Comparison of ENCODE assay signal across 9 mouse cellular contexts in genomic region chr11:32805958-32806357, GRCm38 (mm10). TPM values are rescaled to one million over a fixed set of nuclear protein-coding genes. Genes with fewer than 3 reads are reported as not detected.
DNase-seq lines count a peak whose midpoint lies in the region; ATAC-seq and TF ChIP-seq lines count a peak whose summit lies in the region.
"Had no signal": no experiment of that assay in that cellular context is flagged by ENCODE, and none has a peak within 500 bp of the region (broad histone marks: within the 10 kb centered on the region; RNA-seq: fewer than 3 reads in every experiment).

No protein-coding gene starts in this region.

- H3K36me3 ChIP-seq in liver, embryonic 11.5 days (ENCODE audit: control insufficient read depth, insufficient read depth, low read length): no peaks in the 10 kb centered on the region
- H3K36me3 ChIP-seq in ES-E14 (ENCODE audit: control insufficient read depth, insufficient read depth, low read length, poor library complexity, severe bottlenecking): no peaks in the 10 kb centered on the region
- no peaks in the 10 kb centered on the region for H3K36me3 ChIP-seq in forebrain, embryonic 13.5 days (ENCODE audit: poor library complexity, severe bottlenecking)
- H3K36me3 ChIP-seq in neural tube, embryonic 13.5 days: no peaks in the 10 kb centered on the region
- H3K36me3 ChIP-seq: lung, embryonic 15.5 days had no signal

- no peaks in the 10 kb centered on the region for H3K9me3 ChIP-seq in liver, embryonic 11.5 days (ENCODE audit: control insufficient read depth, low read length)
- no peaks in the 10 kb centered on the region for H3K9me3 ChIP-seq in ES-E14 (ENCODE audit: control insufficient read depth, insufficient read depth, low read depth, low read length)
- H3K9me3 ChIP-seq in forebrain, embryonic 13.5 days (replicated peaks): no peaks in the 10 kb centered on the region
- H3K9me3 ChIP-seq in neural tube, embryonic 13.5 days: no peaks in the 10 kb centered on the region
- H3K9me3 ChIP-seq: lung, embryonic 15.5 days had no signal

- no peak overlapping the region for H3K27ac ChIP-seq in liver, embryonic 11.5 days (ENCODE audit: low read depth, low read length)
- H3K27ac ChIP-seq in ES-E14 (ENCODE audit: insufficient read depth, low read depth, low read length, poor library complexity, severe bottlenecking): no peak overlapping the region
- no peak overlapping the region for H3K27ac ChIP-seq in forebrain, embryonic 13.5 days
- H3K27ac ChIP-seq in neural tube, embryonic 13.5 days (replicated peaks): no peak overlapping the region
- H3K27ac ChIP-seq: lung, embryonic 15.5 days had no signal

- no peak overlapping the region for H3K9ac ChIP-seq in liver, embryonic 11.5 days (ENCODE audit: low read depth, low read length)
- no peak overlapping the region for H3K9ac ChIP-seq in ES-E14 (ENCODE audit: insufficient read depth, low read depth, low read length, poor library complexity, severe bottlenecking)
- H3K9ac ChIP-seq in forebrain, embryonic 13.5 days: no peak overlapping the region
- no peak overlapping the region for H3K9ac ChIP-seq in neural tube, embryonic 13.5 days
- H3K9ac ChIP-seq: lung, embryonic 15.5 days had no signal

- in situ Hi-C loops in ES-E14 (cut with MboI; ENCODE audit: low sequenced_read_pairs in 2 of 2, unreplicated experiment in 2 of 2): no loop called here

- no peaks in the 10 kb centered on the region for H3K27me3 ChIP-seq in liver, embryonic 11.5 days (replicated peaks; ENCODE audit: control insufficient read depth, insufficient read depth, low read length)
- H3K27me3 ChIP-seq in forebrain, embryonic 13.5 days: no peaks in the 10 kb centered on the region
- H3K27me3 ChIP-seq in neural tube, embryonic 13.5 days: no peaks in the 10 kb centered on the region
- H3K27me3 ChIP-seq: lung, embryonic 15.5 days had no signal

- no peak for ATAC-seq in liver, embryonic 11.5 days (replicated peaks; ENCODE audit: low FRiP score)
- ATAC-seq in forebrain, embryonic 13.5 days: peak; percentile 33; the same call in 1 of the 2 replicates
- ATAC-seq in neural tube, embryonic 13.5 days (ENCODE audit: low read depth): peak; percentile 62; the same call in 1 of the 2 replicates

- H3K4me1 ChIP-seq in liver, embryonic 11.5 days (replicated peaks; ENCODE audit: control insufficient read depth, insufficient read depth, low read length): no peaks in the 10 kb centered on the region
- no peaks in the 10 kb centered on the region for H3K4me1 ChIP-seq in ES-E14 (ENCODE audit: control insufficient read depth in 2 of 2, insufficient read depth in 2 of 2, low read length in 2 of 2, poor library complexity in 1 of 2)
- peaks cover 14% of the 10 kb centered on the region for H3K4me1 ChIP-seq in forebrain, embryonic 13.5 days
- peaks cover 13% of the 10 kb centered on the region for H3K4me1 ChIP-seq in neural tube, embryonic 13.5 days (replicated peaks)

- H3K4me3 ChIP-seq in liver, embryonic 11.5 days (ENCODE audit: low read depth, low read length): no peak overlapping the region
- H3K4me3 ChIP-seq in ES-E14 (ENCODE audit: insufficient read depth in 1 of 2, low read depth in 1 of 2, low read length in 2 of 2, poor library complexity in 1 of 2, severe bottlenecking in 1 of 2): no peak overlapping the region
- H3K4me3 ChIP-seq in forebrain, embryonic 13.5 days: no peak overlapping the region
- no peak overlapping the region for H3K4me3 ChIP-seq in neural tube, embryonic 13.5 days
- H3K4me3 ChIP-seq: lung, embryonic 15.5 days had no signal

- DNase-seq in liver (peak; percentile 35), ES-E14 (ENCODE audit: low read depth, low spot score) (peak; percentile 70)
- DNase-seq in liver, embryonic 11.5 days (ENCODE audit: low spot score): no peak
- DNase-seq in adrenal gland, postnatal 10 days: peak; percentile 69
- DNase-seq in kidney, postnatal 25 days: peak; percentile 56 to 70
- DNase-seq in layer of hippocampus, adult 9-11 months: no peak

- no peak overlapping the region for H3K4me2 ChIP-seq in liver, embryonic 11.5 days
- no peak overlapping the region for H3K4me2 ChIP-seq in forebrain, embryonic 13.5 days
- H3K4me2 ChIP-seq in neural tube, embryonic 13.5 days: no peak overlapping the region
- H3K4me2 ChIP-seq: lung, embryonic 15.5 days had no signal

- 15% methylated on average over 2 of the region's 2 CpGs for WGBS in liver, embryonic 11.5 days
- 13% methylated on average over 2 of the region's 2 CpGs for WGBS in forebrain, embryonic 13.5 days
- 16% methylated on average over 2 of the region's 2 CpGs for WGBS in neural tube, embryonic 13.5 days

TF ChIP-seq in ES-E14, 5 proteins besides CTCF, POLR2A, EP300 and RAD21:
- no peak for TF ChIP-seq ZNF384 (IDR thresholded peaks at IDR 0.05; ENCODE audit: low read depth, low read length)
- 0 out of 2 replicates have a peak, but pooled peaks have one; percentile 54 for TF ChIP-seq ZC3H11A (IDR thresholded peaks at IDR 0.05; ENCODE audit: borderline replicate concordance, low read depth, low read length)

RNA-seq across cellular contexts. Expression of gene Smim23, which starts 18.4 kb away (rescaled TPM):
- not detected in 2 replicates for polyA plus RNA-seq in liver, embryonic 11.5 days (2014; fragmentation: Nextera tagmentation; extraction: Ambion mirVana)
- not detected in 2 replicates for total RNA-seq in ES-E14 (2012; rRNA removed)
- not detected for total RNA-seq in adrenal gland, postnatal 10 days (2021)
- polyA plus RNA-seq in forebrain, embryonic 13.5 days (2015; fragmentation: Nextera tagmentation; extraction: Ambion mirVana): not detected in 2 replicates
- polyA plus RNA-seq in neural tube, embryonic 13.5 days (2015; fragmentation: Nextera tagmentation; extraction: Ambion mirVana): not detected in 2 replicates
- polyA plus RNA-seq: lung, embryonic 15.5 days had no signal

Comparison
In these comparisons a context has a peak if more than half of its experiments do, and no peak if none do; other contexts are left out.
1. DNase-seq: peak in liver (single experiment), ES-E14 (single experiment), adrenal gland, postnatal 10 days (single experiment) and kidney, postnatal 25 days (2 of 2); none in liver, embryonic 11.5 days (single experiment) and layer of hippocampus, adult 9-11 months (single experiment).